Mouse (Mus musculus): Measurements from ENCODE around the gene Ror1.

- TF ChIP-seq POLR2A (IDR thresholded peaks at IDR 0.05; ENCODE audit: insufficient read depth, low read depth, low read length) = no peak
- TF ChIP-seq CTCF (IDR thresholded peaks at IDR 0.05; ENCODE audit: insufficient read depth, low read depth, low read length) = no peak
These were observed 55.2 kb downstream of the Ror1 start for GRCm38 (mm10) chr4:100150797-100151196.

Data from olfactory bulb, adult 2 months (tissue).